Mouse (Mus musculus) hindbrain, embryonic 13.5 days (tissue): ENCODE measurements around the gene Rmnd5a. TPM values are rescaled to one million over a fixed set of nuclear protein-coding genes. Genes with fewer than 3 reads are reported as not detected.
A peak's percentile ranks its signal among the peaks of the same experiment; 100 is the strongest.

Experiments used
- ATAC-seq: fragments of 200-750 bp; cut with Nextera tagmentation; 2 replicates; pipeline ENCODE4 v1.8.0; 2017; ENCODE audit warnings: moderate TSS enrichment; ENCODE audit not compliant: low FRiP score
- H3K27ac ChIP-seq: fragments of 300-500 bp; sonication (generic); 2 replicates; pipeline ENCODE4 v1.5.1; 2015; ENCODE audit warnings: inconsistent platforms, mild to moderate bottlenecking, moderate library complexity
- H3K27me3 ChIP-seq: fragments of 300-500 bp; sonication (generic); 2 replicates; pipeline ENCODE4 v1.6.1; 2015; ENCODE audit warnings: mild to moderate bottlenecking, inconsistent platforms
- H3K36me3 ChIP-seq: fragments of 300-500 bp; sonication (generic); 2 replicates; pipeline ENCODE4 v1.6.1; 2015; ENCODE audit warnings: mild to moderate bottlenecking, inconsistent platforms
- H3K4me1 ChIP-seq: fragments of 300-500 bp; sonication (generic); replicated peaks from 2 replicates; pipeline ENCODE4 v1.6.1; 2015; ENCODE audit warnings: inconsistent platforms
- H3K4me2 ChIP-seq: fragments of 300-500 bp; sonication (generic); 2 replicates; pipeline ENCODE4 v1.6.1; 2015; ENCODE audit warnings: inconsistent platforms, mild to moderate bottlenecking, moderate library complexity
- H3K4me3 ChIP-seq: fragments of 300-500 bp; sonication (generic); 2 replicates; pipeline ENCODE4 v1.5.1; 2015; ENCODE audit warnings: mild to moderate bottlenecking, inconsistent platforms
- H3K9ac ChIP-seq: fragments of 300-500 bp; sonication (generic); 2 replicates; pipeline ENCODE4 v1.6.1; 2015; ENCODE audit warnings: mild to moderate bottlenecking, inconsistent platforms
- H3K9me3 ChIP-seq: fragments of 300-500 bp; sonication (generic); 2 replicates; pipeline ENCODE4 v1.6.1; 2016; ENCODE audit warnings: inconsistent platforms
- WGBS: fragments of 180-500 bp; shearing (Covaris S2); methylation state at CpG from one replicate; pipeline ENCODE4 v1.1.7; 2015; 5-methylcytosine and 5-hydroxymethylcytosine counted together
- polyA plus RNA-seq: library from polyadenylated mRNA; unstranded; fragments of >200 nt; fragmentation: Nextera tagmentation; extraction: Ambion mirVana; gene quantifications from 2 replicates; pipeline ENCODE4 v1.2.1, GENCODE M21; 2015

Gene Rmnd5a
- polyA plus RNA-seq, 1 experiment from 2014 or later = 7.8 TPM

- under 1% methylated on average over 60 of the region's 62 CpGs for WGBS
- Histone ChIP-seq H3K4me1 (peaks cover 43% of the 10 kb centered on the region), H3K9me3 (no peaks in the 10 kb centered on the region), H3K27me3 (no peaks in the 10 kb centered on the region), H3K36me3 (no peaks in the 10 kb centered on the region), H3K4me3 (peak overlapping the region; percentile 85), H3K4me2 (peak overlapping the region; percentile 82), H3K27ac (peak overlapping the region; percentile 97), H3K9ac (peak overlapping the region; percentile 95)
- ATAC-seq = peak; percentile 41; the same call in 1 of the 2 replicates
Measured at GRCm38 (mm10) chr6:71439506-71440216, 776 bp downstream of the Rmnd5a start.

GRCm38 (mm10) chr6:71438070-71438469 is 2.4 kb downstream of the Rmnd5a start:
- H3K9ac ChIP-seq = peak overlapping the region; percentile 59
- 48% methylated on average over 1 of the region's 1 CpGs for WGBS
- no peak overlapping the region for H3K27ac ChIP-seq

GRCm38 (mm10) chr6:71427996-71428725 is 12.3 kb downstream of the Rmnd5a start:
- no peak overlapping the region for H3K9ac ChIP-seq
- no peak overlapping the region for H3K27ac ChIP-seq
- no peaks in the 10 kb centered on the region for H3K27me3 ChIP-seq
- 0 out of 2 replicates have a peak, but pooled peaks cover 3% of the 10 kb centered on the region for H3K4me1 ChIP-seq
- no peaks in the 10 kb centered on the region for H3K9me3 ChIP-seq
- H3K36me3 ChIP-seq = peaks cover 17% of the 10 kb centered on the region
- no peak overlapping the region for H3K4me3 ChIP-seq
- 93% methylated on average over 4 of the region's 4 CpGs for WGBS
- no peak for ATAC-seq
- no peak overlapping the region for H3K4me2 ChIP-seq

More at GRCm38 (mm10) chr6:71438070-71438469, 2.4 kb downstream of the Rmnd5a start:
- H3K27me3 ChIP-seq = no peaks in the 10 kb centered on the region
- peak overlapping the region; percentile 11 for H3K4me3 ChIP-seq
- H3K36me3 ChIP-seq = no peaks in the 10 kb centered on the region
- peaks cover 48% of the 10 kb centered on the region for H3K4me1 ChIP-seq
- H3K9me3 ChIP-seq = no peaks in the 10 kb centered on the region
- no peak for ATAC-seq
- H3K4me2 ChIP-seq = peak overlapping the region; percentile 82

- no peak overlapping the region for H3K4me2 ChIP-seq
- H3K27me3 ChIP-seq = no peaks in the 10 kb centered on the region
- H3K4me3 ChIP-seq = no peak overlapping the region
- no peak overlapping the region for H3K27ac ChIP-seq
- no peak overlapping the region for H3K9ac ChIP-seq
- H3K36me3 ChIP-seq = peaks cover 17% of the 10 kb centered on the region
- no peak for ATAC-seq
- no peaks in the 10 kb centered on the region for H3K9me3 ChIP-seq
- H3K4me1 ChIP-seq = no peaks in the 10 kb centered on the region
- 93% methylated on average over 6 of the region's 6 CpGs for WGBS
Measured at GRCm38 (mm10) chr6:71425681-71426080, 14.8 kb downstream of the Rmnd5a start.

- Histone ChIP-seq H3K36me3 (peaks cover 23% of the 10 kb centered on the region), H3K9ac (no peak overlapping the region), H3K27ac (no peak overlapping the region), H3K27me3 (no peaks in the 10 kb centered on the region), H3K4me3 (no peak overlapping the region), H3K4me1 (no peaks in the 10 kb centered on the region), H3K9me3 (no peaks in the 10 kb centered on the region), H3K4me2 (no peak overlapping the region)
- ATAC-seq = no peak
- WGBS = 94% methylated on average over 3 of the region's 3 CpGs
Measured at GRCm38 (mm10) chr6:71423116-71423515, 17.3 kb downstream of the Rmnd5a start.

GRCm38 (mm10) chr6:71422162-71422561 is 18.3 kb downstream of the Rmnd5a start:
- peaks cover 18% of the 10 kb centered on the region for H3K36me3 ChIP-seq
- ATAC-seq = no peak
- H3K27ac ChIP-seq = no peak overlapping the region
- no peaks in the 10 kb centered on the region for H3K9me3 ChIP-seq
- no peaks in the 10 kb centered on the region for H3K4me1 ChIP-seq
- no peaks in the 10 kb centered on the region for H3K27me3 ChIP-seq
- WGBS = 58% methylated on average over 3 of the region's 3 CpGs
- H3K4me3 ChIP-seq = no peak overlapping the region
- H3K9ac ChIP-seq = no peak overlapping the region
- no peak overlapping the region for H3K4me2 ChIP-seq

GRCm38 (mm10) chr6:71420848-71421247 is 19.6 kb downstream of the Rmnd5a start:
- no peaks in the 10 kb centered on the region for H3K9me3 ChIP-seq
- no peaks in the 10 kb centered on the region for H3K27me3 ChIP-seq
- H3K36me3 ChIP-seq = peaks cover 10% of the 10 kb centered on the region; the same call in 1 of the 2 replicates
- H3K9ac ChIP-seq = no peak overlapping the region
- no peak overlapping the region for H3K4me2 ChIP-seq
- no peak for ATAC-seq
- WGBS = 92% methylated on average over 6 of the region's 6 CpGs
- no peak overlapping the region for H3K4me3 ChIP-seq
- H3K27ac ChIP-seq = no peak overlapping the region
- no peaks in the 10 kb centered on the region for H3K4me1 ChIP-seq

DNA sequence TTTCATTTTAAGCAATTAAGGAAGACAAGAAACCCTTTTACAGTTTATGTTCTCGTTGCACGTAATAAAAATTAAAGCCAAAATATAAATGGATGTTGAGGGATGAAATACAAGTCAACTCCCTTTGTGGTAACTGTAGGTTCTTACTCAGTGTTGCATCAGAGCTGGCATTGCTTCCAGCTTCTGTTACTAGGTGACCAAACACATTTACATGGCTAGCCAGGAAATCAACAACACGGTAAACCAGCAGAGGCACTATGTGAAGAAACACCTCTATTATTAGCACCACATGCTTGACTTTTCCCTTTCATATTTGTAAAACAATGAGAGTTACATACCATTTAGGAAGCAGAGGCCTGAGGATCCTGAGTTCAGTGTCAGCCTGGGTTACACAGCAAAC is 21.6 kb downstream of the Rmnd5a start:
- no peaks in the 10 kb centered on the region for H3K4me1 ChIP-seq
- no peaks in the 10 kb centered on the region for H3K9me3 ChIP-seq
- 96% methylated on average over 3 of the region's 3 CpGs for WGBS
- H3K27me3 ChIP-seq = no peaks in the 10 kb centered on the region
- no peak overlapping the region for H3K9ac ChIP-seq
- H3K4me3 ChIP-seq = no peak overlapping the region
- H3K4me2 ChIP-seq = no peak overlapping the region
- no peak for ATAC-seq
- H3K36me3 ChIP-seq = peaks cover 14% of the 10 kb centered on the region; the same call in 1 of the 2 replicates
- no peak overlapping the region for H3K27ac ChIP-seq

- Histone ChIP-seq H3K9ac (no peak overlapping the region), H3K4me1 (no peaks in the 10 kb centered on the region), H3K4me2 (no peak overlapping the region), H3K36me3 (peaks cover 24% of the 10 kb centered on the region), H3K27ac (no peak overlapping the region), H3K27me3 (no peaks in the 10 kb centered on the region), H3K9me3 (no peaks in the 10 kb centered on the region), H3K4me3 (no peak overlapping the region)
- ATAC-seq = no peak
- 87% methylated on average over 3 of the region's 3 CpGs for WGBS
Measured at GRCm38 (mm10) chr6:71415446-71415845, 25.0 kb downstream of the Rmnd5a start.

DNA sequence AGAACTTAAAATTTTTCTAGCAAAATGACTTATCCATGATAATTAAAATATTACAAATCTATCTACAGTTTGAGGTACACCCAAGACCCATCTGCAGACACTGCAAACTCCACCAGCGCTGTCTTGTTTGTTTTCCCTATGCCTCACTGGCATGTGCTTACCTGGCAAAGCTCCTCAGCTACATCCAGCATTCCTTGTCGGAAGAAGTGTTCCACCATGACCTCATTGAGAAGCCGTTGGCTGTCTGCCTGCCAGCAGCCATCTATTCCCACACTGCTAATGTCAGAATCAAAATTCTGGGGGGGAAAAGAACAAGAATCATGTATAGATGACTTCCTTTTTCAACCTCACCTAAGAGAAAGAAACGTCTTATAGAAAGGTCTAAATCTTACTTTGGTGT is 25.8 kb downstream of the Rmnd5a start:
- no peak overlapping the region for H3K4me3 ChIP-seq
- no peaks in the 10 kb centered on the region for H3K27me3 ChIP-seq
- H3K9me3 ChIP-seq = no peaks in the 10 kb centered on the region
- no peak overlapping the region for H3K4me2 ChIP-seq
- no peak overlapping the region for H3K9ac ChIP-seq
- peaks cover 24% of the 10 kb centered on the region for H3K36me3 ChIP-seq
- H3K4me1 ChIP-seq = no peaks in the 10 kb centered on the region
- WGBS = 92% methylated on average over 4 of the region's 4 CpGs
- no peak for ATAC-seq
- H3K27ac ChIP-seq = no peak overlapping the region

DNA sequence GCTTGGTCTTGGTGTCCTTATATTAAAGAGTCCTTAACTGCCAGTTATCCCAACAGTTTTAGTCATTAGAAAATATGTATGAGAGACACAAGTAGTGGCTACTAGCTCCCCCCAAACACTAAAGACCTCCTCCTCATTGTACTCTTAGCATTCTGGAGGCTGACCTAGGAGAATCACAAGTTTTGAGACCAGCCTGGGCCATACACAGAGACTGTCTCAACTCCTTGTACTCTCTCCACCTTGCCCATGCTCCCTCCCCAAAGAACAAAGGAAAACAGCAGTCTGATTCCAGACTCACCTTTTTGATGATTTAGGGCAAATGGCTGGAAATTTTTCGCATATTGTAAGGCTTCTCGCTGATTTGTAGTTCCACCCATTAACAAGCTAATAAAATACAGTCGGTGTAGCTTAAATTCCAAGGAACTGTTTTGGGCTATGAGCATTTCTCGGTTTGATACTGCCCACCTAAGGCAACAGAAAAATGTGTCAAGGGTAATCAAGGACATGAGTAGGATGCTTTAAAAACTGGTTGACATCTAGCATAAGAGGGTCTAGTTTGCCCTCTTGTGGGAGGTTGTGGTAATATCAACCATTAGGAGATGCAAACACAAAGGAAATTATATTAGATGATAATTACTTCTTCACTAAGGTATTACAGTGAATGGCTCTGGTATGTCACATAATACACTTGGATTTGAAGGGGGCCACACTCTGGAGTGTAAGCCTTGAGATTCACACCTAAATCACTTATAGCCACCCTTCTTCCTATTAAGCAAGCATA is 41.4 kb downstream of the Rmnd5a start:
- no peak overlapping the region for H3K9ac ChIP-seq
- no peak overlapping the region for H3K4me2 ChIP-seq
- 0 out of 2 replicates have a peak, but pooled peaks have one; percentile 39 for ATAC-seq
- H3K27me3 ChIP-seq = no peaks in the 10 kb centered on the region
- H3K4me3 ChIP-seq = no peak overlapping the region
- H3K27ac ChIP-seq = no peak overlapping the region
- H3K9me3 ChIP-seq = no peaks in the 10 kb centered on the region
- peaks cover 16% of the 10 kb centered on the region for H3K36me3 ChIP-seq
- WGBS = 85% methylated on average over 4 of the region's 4 CpGs
- H3K4me1 ChIP-seq = no peaks in the 10 kb centered on the region

GRCm38 (mm10) chr6:71396761-71397160 is 43.7 kb downstream of the Rmnd5a start:
- no peak overlapping the region for H3K4me2 ChIP-seq
- ATAC-seq = no peak
- 92% methylated on average over 6 of the region's 6 CpGs for WGBS
- H3K9ac ChIP-seq = no peak overlapping the region
- no peaks in the 10 kb centered on the region for H3K4me1 ChIP-seq
- no peak overlapping the region for H3K27ac ChIP-seq
- H3K9me3 ChIP-seq = no peaks in the 10 kb centered on the region
- peaks cover 28% of the 10 kb centered on the region for H3K36me3 ChIP-seq
- no peaks in the 10 kb centered on the region for H3K27me3 ChIP-seq
- no peak overlapping the region for H3K4me3 ChIP-seq
